Mouse (Mus musculus): ENCODE measurements around the gene Fam19a1.
"Not testable (repeated sequence)": the region's sequence is repeated elsewhere in the genome, so short reads cannot be mapped to it uniquely, and the experiment has no call there.

The Fam19a1 gene

DNA sequence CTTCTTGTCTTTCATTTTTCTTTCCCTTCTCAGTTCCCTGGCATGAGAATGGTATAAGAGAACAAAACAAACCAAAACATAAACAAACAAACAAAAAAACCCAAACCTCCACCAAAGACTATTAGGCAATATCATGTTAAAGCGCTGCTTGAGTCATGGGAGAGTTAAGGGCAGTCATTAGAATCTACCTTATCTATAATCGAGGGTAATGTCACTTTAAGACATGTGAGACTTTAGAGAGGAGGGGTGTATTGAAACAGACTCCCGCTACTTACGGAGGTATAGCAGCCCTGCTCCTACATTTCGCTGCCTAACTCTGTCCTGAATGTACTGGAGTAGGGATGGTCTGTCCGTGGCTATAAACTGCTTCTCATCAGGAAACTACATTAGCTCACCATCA lies at the start of gene Fam19a1:
Gene Fam19a1, plus strand, starts transcription at position 301 of the 400 bp plus-strand sequence.
- no peak for DNase-seq (ENCODE audit: low spot score)

DNA sequence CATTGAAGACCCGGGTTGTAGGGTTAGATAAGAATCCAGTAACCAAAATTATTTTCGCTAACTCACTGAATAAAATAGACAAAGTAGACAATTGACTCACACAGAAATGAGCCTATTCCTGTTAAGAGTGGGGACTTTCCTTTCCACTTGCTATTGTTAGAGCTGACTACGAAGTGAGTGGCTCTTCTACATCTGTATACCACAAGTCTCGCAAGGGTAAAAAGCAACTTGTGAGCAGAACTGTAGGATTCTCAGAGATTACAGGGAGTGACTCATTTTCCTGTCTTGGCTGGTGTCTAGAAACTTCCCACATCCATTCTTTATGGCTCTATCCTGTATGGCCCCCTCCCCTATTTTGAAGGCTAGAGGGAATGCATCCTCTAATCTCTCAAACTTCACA lies 41.9 kb upstream of the Fam19a1 start:
- DNase-seq (ENCODE audit: low spot score), result no peak

DNA sequence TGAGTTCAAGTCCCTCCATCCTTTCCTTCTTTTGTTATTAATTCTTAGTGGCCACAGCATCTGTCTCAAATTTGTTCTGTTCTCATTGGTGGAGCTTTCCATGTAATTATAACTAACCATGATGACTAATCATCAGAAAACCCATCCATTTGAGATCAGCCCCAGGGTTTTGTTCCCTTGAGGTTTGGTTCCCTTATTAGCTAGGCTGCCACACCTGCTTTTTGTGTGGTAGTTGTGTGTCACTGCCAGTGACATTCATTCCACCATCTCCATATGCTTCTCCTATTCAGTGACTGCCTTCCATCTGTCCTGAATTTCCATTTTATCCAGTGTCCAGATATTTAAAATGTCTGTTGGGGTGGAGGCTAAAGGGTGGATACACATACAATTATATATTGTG lies 41.4 kb upstream of the Fam19a1 start:
- DNase-seq (ENCODE audit: low spot score), result no peak

DNA sequence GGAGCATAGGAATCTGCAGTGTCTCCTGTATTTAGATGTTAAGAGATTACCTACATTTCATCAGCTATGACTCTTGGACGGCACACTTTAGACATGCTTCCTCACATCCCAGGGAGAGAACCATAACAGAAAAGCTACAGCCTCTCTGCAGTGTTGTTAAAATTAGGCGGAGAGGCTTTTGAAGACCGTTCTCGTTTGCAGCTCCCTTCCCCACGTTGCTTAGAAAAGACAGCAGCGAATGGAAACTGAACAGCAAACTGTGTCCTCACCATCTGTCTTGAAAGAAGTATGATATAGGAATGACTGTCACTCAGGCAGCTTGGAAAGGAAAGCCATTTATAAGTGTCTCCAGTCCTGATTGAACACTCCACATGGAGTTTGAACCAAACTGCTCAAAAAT lies 23.0 kb upstream of the Fam19a1 start:
- no peak for DNase-seq (ENCODE audit: low spot score)

DNA sequence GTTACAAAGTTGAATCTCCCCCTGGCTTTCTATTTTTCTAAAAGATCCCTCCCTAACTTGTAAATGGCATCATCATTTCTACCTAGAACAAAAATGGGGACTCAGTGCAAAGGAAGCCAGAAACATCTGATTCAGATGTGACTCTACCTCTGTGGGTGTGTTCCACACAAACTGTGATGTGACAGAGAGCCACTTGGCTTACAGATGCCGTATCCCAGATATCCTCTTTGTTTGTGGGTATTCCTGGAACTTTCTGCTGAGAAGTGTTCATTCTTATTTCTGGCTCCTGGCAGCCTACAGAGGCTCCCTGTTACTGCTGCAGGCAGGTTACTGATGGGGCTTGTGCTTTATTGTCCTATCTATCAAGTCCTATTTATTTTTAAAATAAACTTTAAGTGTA lies 19.2 kb upstream of the Fam19a1 start:
- no peak for DNase-seq (ENCODE audit: low spot score)

DNA sequence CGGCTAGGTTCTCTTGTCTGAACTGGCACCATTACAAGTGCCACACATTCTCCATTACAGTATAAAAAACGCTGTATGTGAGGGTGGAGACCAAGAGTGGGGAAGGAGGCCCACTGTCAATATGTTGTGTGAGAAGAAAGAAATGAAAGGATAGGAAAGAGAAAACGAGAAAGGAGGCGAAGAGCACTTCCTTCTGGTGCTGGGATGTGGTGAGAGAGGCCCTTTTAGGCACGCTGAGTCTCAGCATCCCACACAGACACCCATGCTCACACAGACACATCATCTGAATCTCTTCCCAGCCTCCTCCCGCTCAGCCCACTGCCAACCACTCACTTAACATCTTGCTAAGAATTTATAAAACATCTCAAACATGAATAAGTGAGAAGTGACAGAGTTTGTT lies 14.7 kb upstream of the Fam19a1 start:
- no peak for DNase-seq (ENCODE audit: low spot score)

DNA sequence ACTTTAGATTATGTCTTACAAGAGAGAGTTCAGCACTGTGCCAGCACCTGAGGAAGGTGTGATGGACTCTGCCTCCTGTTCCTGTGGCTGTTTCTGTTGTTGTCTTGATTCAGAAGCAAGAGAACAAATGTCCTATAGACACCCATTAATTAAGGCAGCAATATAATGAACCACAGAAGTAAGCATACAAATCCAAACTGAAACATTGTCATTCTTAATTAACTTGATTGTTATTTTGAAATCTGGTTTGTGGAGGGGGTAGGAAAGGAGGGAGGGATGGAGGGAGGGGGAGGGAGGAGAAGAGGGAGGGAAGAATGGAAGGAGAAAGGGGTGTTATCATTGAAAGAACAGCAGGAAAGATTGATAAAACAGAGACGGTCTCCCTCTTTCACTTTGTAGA lies 1.3 kb upstream of the Fam19a1 start:
- no peak for DNase-seq (ENCODE audit: low spot score)

DNA sequence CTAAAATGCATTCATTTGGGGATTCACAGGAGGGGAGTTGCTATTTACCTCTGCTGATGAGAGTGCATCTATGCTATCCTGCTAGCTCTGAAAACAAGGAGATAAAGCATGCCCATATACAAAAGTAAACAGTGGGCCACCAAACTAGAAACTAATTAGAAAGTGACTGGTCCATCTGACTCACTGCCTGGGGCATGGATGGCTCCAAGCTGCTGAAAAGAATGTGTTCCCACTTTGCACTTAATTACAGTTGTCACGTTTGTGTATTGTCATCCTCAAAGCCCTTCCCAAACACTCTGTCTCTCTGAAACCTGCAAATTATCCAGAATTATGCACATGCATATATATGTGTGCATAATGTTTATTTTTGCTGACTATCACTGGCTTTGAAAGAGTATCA lies 1.2 kb downstream of the Fam19a1 start:
- DNase-seq (ENCODE audit: low spot score), result no peak

DNA sequence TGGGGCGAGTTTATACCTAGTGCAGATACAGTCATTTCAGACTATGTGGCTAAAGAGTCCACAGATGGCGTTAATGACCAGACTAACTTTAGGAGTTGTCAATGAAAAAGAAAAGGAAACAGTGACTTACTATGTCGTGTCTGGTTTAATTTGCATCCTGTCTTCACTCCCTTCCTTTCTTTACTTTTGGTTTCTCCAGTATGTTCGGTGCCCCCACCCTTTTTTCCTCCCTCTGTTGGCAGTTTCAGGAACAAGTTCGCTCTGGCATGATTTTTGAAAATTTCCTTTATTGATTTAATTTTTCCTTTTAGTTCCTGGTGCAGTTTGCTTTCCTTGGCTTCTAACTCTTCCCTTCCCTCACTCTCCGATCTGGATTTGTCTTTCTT lies 3.2 kb downstream of the Fam19a1 start:
- no peak for DNase-seq (ENCODE audit: low spot score)

DNA sequence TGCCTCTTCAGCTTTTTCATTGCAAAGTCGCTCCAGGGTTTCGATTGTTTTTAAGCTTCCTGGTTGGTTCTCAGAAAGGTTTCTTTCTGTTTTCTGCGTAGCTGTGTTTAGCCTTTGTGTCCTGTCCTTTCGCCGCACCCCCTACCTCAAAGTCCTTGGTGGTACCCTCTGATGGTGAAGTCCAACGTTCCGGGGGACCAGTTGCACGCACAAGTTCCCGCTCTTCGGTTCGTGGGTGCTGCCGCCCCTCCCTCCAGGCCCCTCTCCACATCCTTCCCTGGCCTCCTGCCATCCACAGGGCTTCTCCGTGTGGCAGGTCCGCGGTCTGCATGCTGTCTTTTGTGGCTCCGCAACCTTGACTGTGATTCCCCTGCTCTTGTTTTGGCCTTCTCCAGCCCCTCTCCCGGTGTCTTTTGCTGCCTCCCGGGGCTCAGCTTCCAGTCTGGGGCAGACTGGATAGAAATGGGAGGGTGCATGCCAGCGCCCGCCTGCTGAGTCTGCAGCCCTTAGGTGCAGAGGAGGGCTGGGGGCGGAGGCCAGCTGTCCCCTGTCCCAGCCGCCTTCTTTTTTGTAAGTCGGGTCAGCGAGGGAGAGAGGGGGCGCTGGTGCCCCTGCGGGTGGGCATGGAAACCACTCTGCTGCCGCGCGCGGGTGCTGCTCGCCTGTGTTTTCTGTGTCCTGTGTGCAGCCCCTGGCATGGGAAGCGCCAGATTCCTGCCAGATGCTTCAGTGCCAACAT lies 3.7 kb downstream of the Fam19a1 start:
- DNase-seq (ENCODE audit: low spot score), result no peak

DNA sequence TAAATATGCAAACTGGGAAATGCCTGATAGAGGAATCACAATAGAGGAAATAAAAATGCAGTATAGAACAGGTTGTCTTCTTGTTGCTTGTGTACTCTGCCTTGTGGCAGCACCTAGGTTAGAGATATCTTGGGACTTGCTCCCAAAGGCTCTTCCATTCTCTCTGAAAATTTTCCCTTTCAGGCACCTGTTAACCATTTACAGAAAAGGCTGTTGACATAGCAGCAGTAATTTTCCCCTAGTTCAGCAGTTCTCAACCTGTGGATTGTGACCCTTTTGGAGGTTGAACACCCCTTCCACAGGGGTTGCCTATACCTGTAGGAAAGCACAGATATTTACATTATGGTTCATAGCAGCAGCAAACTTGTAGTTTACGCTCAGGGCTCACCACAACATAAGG lies 30.4 kb downstream of the Fam19a1 start:
- no peak for DNase-seq (ENCODE audit: low spot score)

DNA sequence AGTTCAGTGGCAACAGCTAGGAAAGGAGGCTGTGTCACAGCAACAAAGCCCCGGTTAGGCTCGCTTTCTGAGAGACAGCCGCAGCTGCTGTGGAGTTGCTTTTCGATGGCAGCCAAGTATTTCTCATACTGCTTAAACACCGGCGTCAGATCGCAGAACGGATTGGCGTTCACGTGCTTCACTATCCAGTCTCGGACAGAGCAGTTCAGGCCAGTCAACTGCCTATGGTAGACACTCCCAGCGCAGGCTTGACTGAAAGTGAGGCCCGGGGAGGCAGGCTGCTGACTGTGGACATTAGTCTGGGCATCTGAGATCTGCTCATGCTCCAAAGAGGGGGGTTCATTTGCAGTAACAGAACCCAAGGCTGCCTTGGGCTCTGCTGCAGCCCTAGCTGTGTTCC lies 52.4 kb downstream of the Fam19a1 start:
- DNase-seq (ENCODE audit: low spot score), result no peak

DNA sequence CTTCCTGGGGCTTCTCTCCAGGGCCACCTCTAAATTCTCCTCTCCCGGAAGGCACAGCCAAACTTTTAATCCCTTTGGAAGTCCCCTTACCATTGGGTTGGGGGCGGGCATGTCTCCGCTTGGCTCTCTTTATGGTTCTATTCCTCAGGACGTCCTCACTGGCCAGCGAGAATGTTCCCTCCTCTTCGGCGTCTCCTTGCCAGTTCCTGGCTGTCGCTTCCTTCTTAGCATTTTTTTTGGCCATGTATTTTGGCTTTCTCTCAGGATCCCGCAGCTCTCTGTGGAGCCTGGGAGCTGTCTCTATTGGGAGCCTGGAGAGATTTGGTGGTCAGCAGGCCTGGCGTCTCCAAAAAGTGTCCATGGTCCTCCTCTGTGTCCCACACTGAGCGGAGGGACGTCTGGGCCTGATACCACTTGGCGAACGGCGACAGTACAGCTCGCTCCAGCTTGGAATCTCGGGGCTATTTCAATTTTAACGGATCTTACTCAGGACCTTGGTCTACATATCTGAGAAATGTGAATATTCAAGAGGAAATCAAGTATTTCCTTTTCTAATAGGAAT lies 52.9 kb downstream of the Fam19a1 start, which contains the start of gene 1700123L14Rik:
Gene 1700123L14Rik, minus strand, starts transcription at position 426 of the 562 bp plus-strand sequence.
- no peak for DNase-seq (ENCODE audit: low spot score)

DNA sequence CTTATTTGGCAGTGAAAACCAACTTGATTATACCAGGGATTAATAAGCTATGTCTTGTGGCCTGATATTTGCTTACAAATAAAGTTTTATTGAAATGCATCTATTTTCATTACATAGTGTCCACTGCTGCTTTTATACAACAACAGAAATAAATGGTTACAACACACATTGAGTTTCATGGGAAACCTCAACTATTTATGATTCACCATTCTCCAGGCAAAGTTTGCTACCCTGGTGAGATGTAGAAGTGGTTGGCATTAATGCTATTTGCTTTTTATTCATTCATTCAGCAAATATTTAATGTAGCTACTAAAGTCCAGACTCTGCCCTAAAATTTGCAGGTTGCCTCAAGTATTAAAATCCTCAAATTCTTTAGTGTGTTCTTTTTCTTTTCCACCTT lies 54.1 kb downstream of the Fam19a1 start:
- no peak for DNase-seq (ENCODE audit: low spot score)

DNA sequence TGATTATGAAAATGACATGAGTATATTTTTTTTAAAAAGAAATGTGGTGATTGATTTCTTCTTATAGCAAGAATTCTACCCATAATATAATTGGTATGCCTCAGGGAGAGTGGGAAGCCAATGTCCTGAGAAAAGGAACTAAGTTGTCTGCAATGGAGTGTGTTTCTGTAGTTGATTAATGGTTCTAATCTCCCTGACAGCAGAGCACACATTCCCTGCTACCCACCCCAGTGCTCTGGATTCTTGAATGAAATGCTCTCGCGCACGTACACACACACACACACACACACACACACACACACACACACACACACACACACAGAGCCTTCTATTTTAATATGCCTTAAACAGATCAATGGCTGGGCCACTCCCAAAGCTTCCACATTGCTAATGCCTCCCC lies 60.7 kb downstream of the Fam19a1 start:
- no peak for DNase-seq (ENCODE audit: low spot score)

DNA sequence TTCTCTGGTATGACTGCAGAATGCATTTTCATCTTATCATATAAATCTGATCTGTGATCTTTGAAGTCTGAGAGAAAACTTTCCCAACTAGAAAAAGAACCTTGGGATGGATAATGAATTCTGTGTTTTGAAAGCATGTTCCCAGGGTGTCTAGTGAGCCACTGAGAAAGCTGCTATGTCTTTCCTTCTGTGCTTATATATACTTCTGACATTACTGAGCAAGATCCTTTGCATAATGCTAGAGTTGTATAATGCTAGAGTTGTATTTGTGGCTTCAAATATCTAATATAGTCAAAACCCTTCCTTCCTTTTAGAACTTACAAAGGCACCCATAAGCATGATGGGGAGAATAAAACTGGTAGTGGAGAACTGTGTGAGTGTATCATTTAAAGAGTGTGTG lies 65.6 kb downstream of the Fam19a1 start:
- no peak for DNase-seq (ENCODE audit: low spot score)

DNA sequence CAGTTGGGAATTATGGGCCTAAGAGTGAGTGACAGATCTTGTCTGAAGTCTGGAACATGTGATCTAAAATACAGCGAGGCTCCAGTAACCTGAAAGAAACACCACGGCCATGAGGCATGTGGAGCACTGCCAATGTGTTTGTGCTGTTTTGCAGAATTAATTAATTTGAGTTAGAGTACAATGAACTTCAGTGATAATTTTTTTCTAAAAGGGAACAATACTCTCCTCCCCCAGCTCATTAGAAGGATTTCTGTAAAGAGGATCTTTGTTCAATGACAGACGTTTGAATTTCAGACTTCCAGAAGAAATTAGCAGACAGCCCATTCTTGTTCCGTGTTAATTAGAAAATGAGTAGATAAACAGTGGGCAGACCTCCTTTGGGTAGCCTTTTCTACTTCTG lies 70.4 kb downstream of the Fam19a1 start:
- no peak for DNase-seq (ENCODE audit: low spot score)

DNA sequence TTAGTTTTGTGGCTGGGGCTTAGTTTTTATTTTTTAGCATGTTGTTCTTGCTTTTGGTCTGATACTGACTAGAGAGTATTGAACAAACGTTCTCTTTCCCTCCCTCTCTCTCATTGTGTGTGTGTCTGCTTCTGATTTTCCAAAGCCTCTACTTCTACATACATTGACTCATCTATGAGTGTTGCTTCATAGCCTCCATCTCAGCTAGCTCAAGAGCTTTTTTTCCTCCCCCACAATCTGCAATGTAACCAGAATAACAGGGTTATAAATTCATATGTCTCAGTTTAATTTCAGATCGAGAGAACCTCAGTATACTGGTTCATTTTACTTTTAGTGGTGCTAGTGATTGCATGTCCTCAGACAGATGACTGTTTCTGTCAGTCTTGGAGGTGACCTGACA lies 73.6 kb downstream of the Fam19a1 start:
- no peak for DNase-seq (ENCODE audit: low spot score)

DNA sequence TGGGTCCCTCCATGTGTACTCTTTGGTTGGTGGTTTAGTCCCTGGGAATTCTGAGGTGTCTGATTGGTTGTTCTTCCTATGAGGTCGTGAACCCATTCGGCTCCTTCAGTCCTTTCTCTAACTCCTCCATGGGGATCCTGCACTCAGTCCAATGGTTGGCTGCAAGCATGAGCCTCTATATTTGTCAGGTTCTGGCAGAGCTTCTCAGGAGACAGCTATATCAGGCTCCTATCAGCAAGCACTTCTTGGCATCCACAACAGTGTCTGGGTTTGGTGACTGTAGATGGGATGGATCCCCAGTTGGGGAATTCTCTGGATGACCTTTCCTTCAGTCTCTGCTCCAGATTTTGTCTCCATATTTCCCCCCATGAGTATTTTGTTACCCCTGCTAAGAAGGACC lies 86.0 kb downstream of the Fam19a1 start:
- not testable (repeated sequence) for DNase-seq (ENCODE audit: low spot score)

DNA sequence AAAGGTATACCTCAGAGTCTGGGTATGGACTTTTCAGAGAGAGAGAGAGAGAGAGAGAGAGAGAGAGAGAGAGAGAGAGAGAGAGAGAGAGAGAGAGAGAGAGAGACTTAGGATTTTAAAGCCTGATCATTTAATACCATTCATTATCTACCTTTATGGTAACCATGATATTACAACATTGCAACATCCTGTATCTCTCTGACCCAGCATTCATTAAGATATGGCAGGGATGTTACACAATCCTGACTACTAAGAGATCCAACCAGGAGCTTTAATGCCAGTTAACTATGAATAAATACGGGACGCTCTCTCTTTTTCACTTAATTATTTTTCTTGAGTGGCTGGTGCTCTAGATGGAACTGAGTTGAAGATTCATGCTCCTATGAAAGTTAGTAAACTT lies 92.4 kb downstream of the Fam19a1 start:
- no peak for DNase-seq (ENCODE audit: low spot score)

DNA sequence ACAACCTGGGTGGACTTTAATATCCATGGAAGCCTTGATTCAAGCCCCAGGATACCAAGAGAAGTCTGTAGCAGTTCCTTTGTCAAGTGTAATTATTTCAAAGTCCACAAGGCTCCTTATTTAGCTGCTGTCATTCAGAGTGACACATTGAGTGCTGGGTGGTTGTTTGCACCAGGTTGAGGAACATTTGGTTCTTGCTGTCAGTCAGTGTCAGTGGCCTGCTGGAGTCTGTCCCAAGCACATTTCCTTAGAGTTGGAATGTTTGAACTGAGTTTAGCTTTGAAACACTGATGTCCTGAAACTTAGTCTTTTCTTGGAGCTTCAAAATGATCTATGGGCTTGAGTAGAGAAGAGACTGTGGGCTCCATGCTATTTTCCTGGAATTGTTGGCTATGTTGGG lies 121.9 kb downstream of the Fam19a1 start:
- DNase-seq (ENCODE audit: low spot score), result no peak

DNA sequence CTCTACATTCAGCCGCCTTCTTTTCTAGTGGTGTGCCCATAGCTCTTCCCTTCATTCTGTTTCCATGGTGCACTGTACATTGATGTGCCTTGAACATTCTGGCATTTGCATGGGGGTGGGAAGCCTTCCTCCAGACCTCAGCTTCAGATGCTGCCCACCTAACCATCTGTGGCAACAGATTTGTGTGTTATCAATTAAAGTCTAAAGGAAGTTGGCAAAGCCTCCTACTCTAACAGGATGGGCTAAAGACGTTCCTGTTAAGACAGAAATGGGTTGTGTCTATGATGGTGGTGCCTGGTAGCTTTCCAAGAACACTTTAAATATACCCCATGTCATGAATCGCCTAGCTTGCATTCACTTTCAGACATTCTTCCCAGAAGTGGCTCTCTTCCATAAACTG lies 131.4 kb downstream of the Fam19a1 start:
- DNase-seq (ENCODE audit: low spot score), result no peak

DNA sequence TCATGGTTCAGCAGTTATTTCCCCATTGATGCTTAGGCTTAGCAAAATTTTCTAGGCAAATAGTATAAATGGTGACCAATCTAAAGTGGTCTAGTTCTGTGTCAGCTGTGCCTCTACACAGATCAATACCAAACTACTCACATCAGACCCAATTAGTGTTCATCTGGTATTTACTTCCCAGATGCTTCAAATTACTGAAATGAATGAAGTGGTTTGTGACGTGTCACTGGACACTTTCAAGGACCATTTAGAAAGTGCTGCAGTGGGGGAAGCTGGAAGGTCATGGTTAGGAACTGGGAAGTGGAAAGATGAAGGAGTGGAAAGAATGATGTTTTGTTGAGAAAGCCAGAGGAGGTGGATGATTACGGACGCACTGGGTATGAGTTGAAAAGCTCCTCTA lies 139.0 kb downstream of the Fam19a1 start:
- no peak for DNase-seq (ENCODE audit: low spot score)

DNA sequence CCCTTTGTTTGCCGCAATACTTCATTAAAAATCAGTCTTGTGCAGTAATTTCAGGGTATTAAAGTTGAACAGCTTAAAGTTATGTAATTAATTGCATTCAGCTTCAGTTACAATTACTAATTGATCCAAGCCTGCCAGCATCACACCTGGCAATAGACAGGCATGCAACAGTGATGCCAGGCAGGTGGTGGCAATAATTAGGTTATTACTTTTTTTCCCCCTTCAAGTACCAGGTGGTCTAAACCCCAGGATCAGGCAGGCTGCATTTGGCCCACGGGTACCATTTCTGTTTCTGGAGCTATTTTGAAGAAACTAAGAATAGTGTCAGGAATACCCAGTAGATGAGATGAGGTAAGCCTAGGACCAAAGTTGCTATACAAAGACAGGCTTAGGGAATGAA lies 141.9 kb downstream of the Fam19a1 start:
- DNase-seq (ENCODE audit: low spot score), result no peak
